Mouse (Mus musculus) kidney, postnatal 0 days (tissue): ENCODE measurements around the gene Ubap2l. TPM values are rescaled to one million over a fixed set of nuclear protein-coding genes. Genes with fewer than 3 reads are reported as not detected.

Experiments
- ATAC-seq: fragments of 200-750 bp; cut with Nextera tagmentation; replicated peaks from 2 replicates; pipeline ENCODE4 v1.8.0; 2017; ENCODE audit warnings: low read depth, moderate number of reproducible peaks, moderate TSS enrichment, moderate library complexity; ENCODE audit not compliant: low FRiP score
- DNase-seq: peaks from one replicate; pipeline ENCODE4 v3.0.0-alpha.2; 2016; ENCODE audit warnings: low spot score
- H3K27ac ChIP-seq: fragments of 300-500 bp; sonication (generic); 2 replicates; pipeline ENCODE4 v1.5.1; 2014; ENCODE audit warnings: mild to moderate bottlenecking
- H3K27me3 ChIP-seq: fragments of 300-500 bp; sonication (generic); 2 replicates; pipeline ENCODE4 v1.6.1; 2014; ENCODE audit warnings: low read length, mixed read lengths; ENCODE audit not compliant: insufficient read depth
- H3K36me3 ChIP-seq: fragments of 300-500 bp; sonication (generic); 2 replicates; pipeline ENCODE4 v1.6.1; 2014; ENCODE audit warnings: low read length, mixed read lengths; ENCODE audit not compliant: insufficient read depth
- H3K4me1 ChIP-seq: fragments of 300-500 bp; sonication (generic); replicated peaks from 2 replicates; pipeline ENCODE4 v1.6.1; 2014; ENCODE audit warnings: antibody characterized with exemption, low read length, mixed read lengths; ENCODE audit not compliant: insufficient read depth
- H3K4me2 ChIP-seq: fragments of 300-500 bp; sonication (generic); 2 replicates; pipeline ENCODE4 v1.6.1; 2014; ENCODE audit warnings: mild to moderate bottlenecking, low read length, moderate library complexity, mixed read lengths
- H3K4me3 ChIP-seq: fragments of 300-500 bp; sonication (generic); replicated peaks from 2 replicates; pipeline ENCODE4 v1.5.1; 2014; ENCODE audit warnings: low read depth, low read length
- H3K9ac ChIP-seq: fragments of 300-500 bp; sonication (generic); 2 replicates; pipeline ENCODE4 v1.6.1; 2014; ENCODE audit warnings: low read depth, low read length
- H3K9me3 ChIP-seq: fragments of 300-500 bp; sonication (generic); replicated peaks from 2 replicates; pipeline ENCODE4 v1.6.1; 2016; ENCODE audit warnings: low read length, inconsistent platforms, mixed read lengths
- CTCF ChIP-seq: IDR thresholded peaks from 2 replicates; pipeline ENCODE4 v1.5.1; 2016; ENCODE audit warnings: antibody characterized with exemption, low read depth, mild to moderate bottlenecking, moderate library complexity
- WGBS: fragments of 180-500 bp; shearing (Covaris S2); extraction: QIAGEN DNeasy Blood & Tissue Kit; methylation state at CpG from one replicate; pipeline ENCODE4 v1.1.7; 2014; 5-methylcytosine and 5-hydroxymethylcytosine counted together
- microRNA counts: library from miRNA; unstranded; fragments of <30 nt; microRNA quantifications from one replicate; lab custom pipeline; 2015
- microRNA-seq: library from miRNA; unstranded; fragments of <30 nt; microRNA quantifications from one replicate; pipeline ENCODE4, GENCODE M21; 2016
- polyA plus RNA-seq: library from polyadenylated mRNA; unstranded; fragments of >200 nt; fragmentation: Nextera tagmentation; extraction: Ambion mirVana; gene quantifications from 2 replicates; pipeline ENCODE4 v1.2.1, GENCODE M21; 2015

Ubap2l gene
- polyA plus RNA-seq, 1 experiment from 2014 or later, result 150 TPM

GRCm38 (mm10) chr3:89956177-89956971 lies 96.1 kb downstream of the Ubap2l start:
- H3K9me3 ChIP-seq, result no peaks in the 10 kb centered on the region
- TF ChIP-seq CTCF, result no peak
- H3K27me3 ChIP-seq, result no peaks in the 10 kb centered on the region
- no peak for DNase-seq
- no peak for ATAC-seq
- H3K9ac ChIP-seq, result no peak overlapping the region
- peaks cover 56% of the 10 kb centered on the region for H3K36me3 ChIP-seq
- no peak overlapping the region for H3K4me3 ChIP-seq
- peaks cover 11% of the 10 kb centered on the region for H3K4me1 ChIP-seq
- WGBS, result 92% methylated on average over 7 of the region's 7 CpGs
- no peak overlapping the region for H3K4me2 ChIP-seq
- H3K27ac ChIP-seq, result no peak overlapping the region

DNA sequence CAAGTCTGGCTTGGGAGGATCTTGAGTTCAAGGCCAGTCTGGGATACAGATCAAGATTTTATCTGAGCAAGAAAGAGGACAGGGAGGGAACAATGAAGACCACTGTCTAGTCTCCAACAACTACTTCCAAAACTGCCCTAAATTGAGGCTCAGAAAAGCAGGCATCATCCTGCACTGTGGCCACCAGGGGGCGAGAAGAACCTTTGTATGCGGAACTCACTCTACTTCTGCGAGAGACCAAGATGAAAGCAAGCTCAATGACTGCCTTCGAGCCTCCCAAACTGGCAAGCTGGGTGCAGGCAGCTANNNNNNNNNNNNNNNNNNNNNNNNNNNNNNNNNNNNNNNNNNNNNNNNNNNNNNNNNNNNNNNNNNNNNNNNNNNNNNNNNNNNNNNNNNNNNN lies 99.0 kb downstream of the Ubap2l start:
- Histone ChIP-seq H3K4me3 (no peak overlapping the region), H3K27me3 (no peaks in the 10 kb centered on the region), H3K9ac (no peak overlapping the region), H3K36me3 (peaks cover 71% of the 10 kb centered on the region), H3K4me2 (no peak overlapping the region), H3K9me3 (no peaks in the 10 kb centered on the region), H3K4me1 (no peaks in the 10 kb centered on the region), H3K27ac (no peak overlapping the region)
- ATAC-seq, result no peak; the same call in 1 of the 2 replicates
- peak; percentile 97 for TF ChIP-seq CTCF
- 3% methylated on average over 4 of the region's 4 CpGs for WGBS
- DNase-seq, result peak; percentile 91

MicroRNA genes within 50 kb of the gene (microRNA counts, 519-probe panel; counts per million panel counts)
- 5,159 counts per million, percentile 84 among the panel's probes with 10 or more counts for microRNA mmu-miR-190b (lab: Ali Mortazavi, UCI)

Small RNAs within 50 kb of the gene (microRNA-seq; reads per million reads assigned to microRNA genes)
- gene Mir190b (10.8 reads per million, percentile 24 among the genes with 10 or more reads in this experiment), gene Mir7669 (1.2 reads per million)

Other genes with a start within 250 kb of the Ubap2l start
- gene She, start 221.3 kb downstream of the Ubap2l start, polyA plus RNA-seq, result 5.4 and 5.9 TPM in 2 replicates
- gene Il6ra, start 139.4 kb downstream of the Ubap2l start, polyA plus RNA-seq, result 1.7 and 2.0 TPM in 2 replicates
- gene Atp8b2, start 89.1 kb downstream of the Ubap2l start, polyA plus RNA-seq, result 6.9 and 7.1 TPM in 2 replicates
- gene Hax1, start 53.8 kb downstream of the Ubap2l start, polyA plus RNA-seq, result 160 and 168 TPM in 2 replicates
- 166 and 177 TPM in 2 replicates for gene 4933434E20Rik, start 992 bp downstream of the Ubap2l start, polyA plus RNA-seq
- 352 and 403 TPM in 2 replicates for gene Tpm3, start 20.0 kb upstream of the Ubap2l start, polyA plus RNA-seq
- 0.08 and 0.12 TPM in 2 replicates for gene Nup210l, start 51.5 kb upstream of the Ubap2l start, polyA plus RNA-seq
- gene Rps27, start 161.0 kb upstream of the Ubap2l start, polyA plus RNA-seq, result 1,751 and 2,362 TPM in 2 replicates
- 34.0 and 36.7 TPM in 2 replicates for gene Rab13, start 161.1 kb upstream of the Ubap2l start, polyA plus RNA-seq
- gene Jtb, start 179.0 kb upstream of the Ubap2l start, polyA plus RNA-seq, result 153 and 160 TPM in 2 replicates
- gene Creb3l4, start 190.9 kb upstream of the Ubap2l start, polyA plus RNA-seq, result 4.0 and 5.1 TPM in 2 replicates
- 130 TPM in 2 replicates for gene Slc39a1, start 195.5 kb upstream of the Ubap2l start, polyA plus RNA-seq
- 20.7 and 23.7 TPM in 2 replicates for gene Crtc2, start 201.5 kb upstream of the Ubap2l start, polyA plus RNA-seq
- 2.2 TPM in 2 replicates for gene Dennd4b, start 212.6 kb upstream of the Ubap2l start, polyA plus RNA-seq
- gene Gatad2b, start 240.6 kb upstream of the Ubap2l start, polyA plus RNA-seq, result 8.1 and 8.9 TPM in 2 replicates